Comparison of ENCODE assay signal across 8 mouse cellular contexts in genomic region chr4:148154982-148155381, GRCm38 (mm10). TPM values are rescaled to one million over a fixed set of nuclear protein-coding genes. Genes with fewer than 3 reads are reported as not detected.
DNase-seq lines count a peak whose midpoint lies in the region; ATAC-seq and TF ChIP-seq lines count a peak whose summit lies in the region.

No protein-coding gene starts in this region.

- WGBS in heart, embryonic 10.5 days: 55% methylated on average over 3 of the region's 3 CpGs
- 64% methylated on average over 3 of the region's 3 CpGs for WGBS in midbrain, embryonic 11.5 days
- 47% methylated on average over 3 of the region's 3 CpGs for WGBS in midbrain, embryonic 15.5 days
- WGBS in midbrain, postnatal 0 days: 32% methylated on average over 3 of the region's 3 CpGs

- peaks cover 24% of the 10 kb centered on the region for H3K4me1 ChIP-seq in heart, embryonic 10.5 days
- peaks cover 16% of the 10 kb centered on the region for H3K4me1 ChIP-seq in midbrain, embryonic 11.5 days (ENCODE audit: control insufficient read depth, insufficient read depth, low read length)
- H3K4me1 ChIP-seq in midbrain, embryonic 15.5 days: peaks cover 29% of the 10 kb centered on the region
- H3K4me1 ChIP-seq in midbrain, postnatal 0 days (ENCODE audit: insufficient read depth, low read length): peaks cover 7% of the 10 kb centered on the region

- H3K4me2 ChIP-seq in midbrain, embryonic 11.5 days: no peak overlapping the region
- H3K4me2 ChIP-seq in midbrain, embryonic 15.5 days: no peak overlapping the region
- no peak overlapping the region for H3K4me2 ChIP-seq in midbrain, postnatal 0 days (ENCODE audit: low read depth, low read length, poor library complexity, severe bottlenecking)

- peak; percentile 51 for DNase-seq in heart, postnatal 4 days
- DNase-seq in heart, embryonic 10.5 days (ENCODE audit: low spot score): no peak
- peak; percentile 94 for DNase-seq in midbrain, embryonic 11.5 days (ENCODE audit: low spot score, missing footprints)
- DNase-seq in brain, adult 2 months (ENCODE audit: low read depth, low spot score): peak; percentile 77
- DNase-seq in midbrain, postnatal 0 days (ENCODE audit: low spot score): peak; percentile 72
- no peak for DNase-seq in heart, postnatal 36 days

- H3K4me3 ChIP-seq in heart, embryonic 10.5 days: no peak overlapping the region
- no peak overlapping the region for H3K4me3 ChIP-seq in midbrain, embryonic 11.5 days (ENCODE audit: low read depth, low read length)
- H3K4me3 ChIP-seq in midbrain, embryonic 15.5 days: no peak overlapping the region
- no peak overlapping the region for H3K4me3 ChIP-seq in midbrain, postnatal 0 days (ENCODE audit: low read depth, low read length)

- no peaks in the 10 kb centered on the region for H3K9me3 ChIP-seq in heart, embryonic 10.5 days
- H3K9me3 ChIP-seq in midbrain, embryonic 11.5 days (ENCODE audit: control insufficient read depth, low read length): no peaks in the 10 kb centered on the region
- no peaks in the 10 kb centered on the region for H3K9me3 ChIP-seq in midbrain, embryonic 15.5 days
- no peaks in the 10 kb centered on the region for H3K9me3 ChIP-seq in midbrain, postnatal 0 days (ENCODE audit: low read length)

- no peak overlapping the region for H3K27ac ChIP-seq in heart, embryonic 10.5 days
- H3K27ac ChIP-seq in midbrain, embryonic 11.5 days (ENCODE audit: low read depth, low read length): no peak overlapping the region
- no peak overlapping the region for H3K27ac ChIP-seq in midbrain, embryonic 15.5 days
- no peak overlapping the region for H3K27ac ChIP-seq in midbrain, postnatal 0 days (ENCODE audit: low read depth, low read length)

- peak; percentile 82 for TF ChIP-seq CTCF in midbrain, postnatal 0 days (IDR thresholded peaks at IDR 0.05)

- peaks cover 15% of the 10 kb centered on the region; the same call in 1 of the 2 replicates for H3K27me3 ChIP-seq in heart, embryonic 10.5 days (ENCODE audit: insufficient read depth, poor library complexity, severe bottlenecking)
- H3K27me3 ChIP-seq in midbrain, embryonic 11.5 days (ENCODE audit: control insufficient read depth, insufficient read depth, low read length): no peaks in the 10 kb centered on the region
- no peaks in the 10 kb centered on the region for H3K27me3 ChIP-seq in midbrain, embryonic 15.5 days (replicated peaks)
- no peaks in the 10 kb centered on the region for H3K27me3 ChIP-seq in midbrain, postnatal 0 days (ENCODE audit: insufficient read depth, low read length)

- no peak for ATAC-seq in midbrain, embryonic 11.5 days (ENCODE audit: low FRiP score)
- no peak for ATAC-seq in midbrain, embryonic 15.5 days (replicated peaks)
- ATAC-seq in midbrain, postnatal 0 days (ENCODE audit: low FRiP score): no peak
- no peak for ATAC-seq in erythroid progenitor cell, adult 5-6 weeks (replicated peaks; ENCODE audit: low FRiP score, poor library complexity, severe bottlenecking)

- H3K9ac ChIP-seq in midbrain, embryonic 11.5 days (ENCODE audit: low read length): no peak overlapping the region
- H3K9ac ChIP-seq in midbrain, embryonic 15.5 days: no peak overlapping the region
- no peak overlapping the region for H3K9ac ChIP-seq in midbrain, postnatal 0 days (replicated peaks; ENCODE audit: low read length, poor library complexity, severe bottlenecking)

- H3K36me3 ChIP-seq in heart, embryonic 10.5 days: peaks cover 30% of the 10 kb centered on the region
- peaks cover 2% of the 10 kb centered on the region; the same call in 1 of the 2 replicates for H3K36me3 ChIP-seq in midbrain, embryonic 11.5 days (ENCODE audit: control insufficient read depth, insufficient read depth, low read length)
- peaks cover 16% of the 10 kb centered on the region for H3K36me3 ChIP-seq in midbrain, embryonic 15.5 days (replicated peaks)
- H3K36me3 ChIP-seq in midbrain, postnatal 0 days (ENCODE audit: insufficient read depth, low read length): peaks cover 29% of the 10 kb centered on the region

- intact Hi-C loops in heart, postnatal 36 days (cut with DNase I): loop anchor here (5.0 kb wide), 1 partner anchor 213 kb away; the partner anchor contains the start of gene 2510039O18Rik

RNA-seq across cellular contexts. Expression of gene Fbxo6, which starts 3.0 kb away (rescaled TPM):
- total RNA-seq in heart, postnatal 4 days (2021): 10 to 100 TPM; 24.7 to 26.3 TPM
- polyA plus RNA-seq in heart, embryonic 10.5 days (2016; fragmentation: Nextera tagmentation; extraction: Ambion mirVana): 19.5 and 21.1 TPM in 2 replicates
- 13.1 and 14.2 TPM in 2 replicates for polyA plus RNA-seq in midbrain, embryonic 11.5 days (2014; fragmentation: Nextera tagmentation; extraction: Ambion mirVana)
- polyA plus RNA-seq in midbrain, embryonic 15.5 days (2015; fragmentation: Nextera tagmentation; extraction: Ambion mirVana): 21.6 and 21.7 TPM in 2 replicates
- total RNA-seq in midbrain, postnatal 0 days (2014; rRNA removed): 23.4 and 27.7 TPM in 2 replicates
- 23.6 and 25.8 TPM in 2 replicates for polyA plus RNA-seq in midbrain, postnatal 0 days (2015; fragmentation: Nextera tagmentation; extraction: Ambion mirVana)
- 3.2 TPM in 1 of 2 replicates, not detected in the other for total RNA-seq in erythroid progenitor cell, adult 5-6 weeks (2015; ENCODE audit: low replicate concordance)
- 2.1 TPM in 1 of 2 replicates, not detected in the other for total RNA-seq in erythroid progenitor cell, adult 5-6 weeks (2017; ENCODE audit: low replicate concordance)
- total RNA-seq in heart, postnatal 36 days (2021): 10 to 100 TPM; 38.9 to 40.3 TPM

RNA-seq across cellular contexts. Expression of gene Fbxo44, which starts 5.3 kb away (rescaled TPM):
- total RNA-seq in heart, postnatal 4 days (2021): 10 to 100 TPM; 18.2 to 22.7 TPM
- 13.0 and 23.1 TPM in 2 replicates for polyA plus RNA-seq in heart, embryonic 10.5 days (2016; fragmentation: Nextera tagmentation; extraction: Ambion mirVana)
- polyA plus RNA-seq in midbrain, embryonic 11.5 days (2014; fragmentation: Nextera tagmentation; extraction: Ambion mirVana): 65.3 and 71.4 TPM in 2 replicates
- polyA plus RNA-seq in midbrain, embryonic 15.5 days (2015; fragmentation: Nextera tagmentation; extraction: Ambion mirVana): 93.3 and 97.6 TPM in 2 replicates
- total RNA-seq in midbrain, postnatal 0 days (2014; rRNA removed): 169 and 189 TPM in 2 replicates
- polyA plus RNA-seq in midbrain, postnatal 0 days (2015; fragmentation: Nextera tagmentation; extraction: Ambion mirVana): 107 and 116 TPM in 2 replicates
- total RNA-seq in erythroid progenitor cell, adult 5-6 weeks (2015; ENCODE audit: low replicate concordance): 1.1 TPM in 1 of 2 replicates, not detected in the other
- total RNA-seq in erythroid progenitor cell, adult 5-6 weeks (2017; ENCODE audit: low replicate concordance): not detected in 2 replicates
- total RNA-seq in heart, postnatal 36 days (2021): 10 to 100 TPM; 18.2 to 18.8 TPM

RNA-seq across cellular contexts. Expression of gene Fbxo2, which starts 5.4 kb away (rescaled TPM):
- under 1 TPM in 1 of 2 experiments, not detected in 1; 0.27 TPM for total RNA-seq in heart, postnatal 4 days (2021)
- polyA plus RNA-seq in heart, embryonic 10.5 days (2016; fragmentation: Nextera tagmentation; extraction: Ambion mirVana): 0.67 and 0.97 TPM in 2 replicates
- 0.58 and 1.1 TPM in 2 replicates for polyA plus RNA-seq in midbrain, embryonic 11.5 days (2014; fragmentation: Nextera tagmentation; extraction: Ambion mirVana)
- polyA plus RNA-seq in midbrain, embryonic 15.5 days (2015; fragmentation: Nextera tagmentation; extraction: Ambion mirVana): 5.9 and 6.2 TPM in 2 replicates
- 13.5 and 17.5 TPM in 2 replicates for total RNA-seq in midbrain, postnatal 0 days (2014; rRNA removed)
- polyA plus RNA-seq in midbrain, postnatal 0 days (2015; fragmentation: Nextera tagmentation; extraction: Ambion mirVana): 17.0 and 18.1 TPM in 2 replicates
- not detected in 2 replicates for total RNA-seq in erythroid progenitor cell, adult 5-6 weeks (2015; ENCODE audit: low replicate concordance)
- not detected in 2 replicates for total RNA-seq in erythroid progenitor cell, adult 5-6 weeks (2017; ENCODE audit: low replicate concordance)
- total RNA-seq in heart, postnatal 36 days (2021): under 1 TPM in 1 of 2 experiments, not detected in 1; 0.19 TPM

RNA-seq across cellular contexts. Expression of gene Draxin, which starts 24.5 kb away (rescaled TPM):
- not detected for total RNA-seq in heart, postnatal 4 days (2021)
- 0.12 and 0.48 TPM in 2 replicates for polyA plus RNA-seq in heart, embryonic 10.5 days (2016; fragmentation: Nextera tagmentation; extraction: Ambion mirVana)
- 11.5 and 12.7 TPM in 2 replicates for polyA plus RNA-seq in midbrain, embryonic 11.5 days (2014; fragmentation: Nextera tagmentation; extraction: Ambion mirVana)
- polyA plus RNA-seq in midbrain, embryonic 15.5 days (2015; fragmentation: Nextera tagmentation; extraction: Ambion mirVana): 15.1 and 15.7 TPM in 2 replicates
- total RNA-seq in midbrain, postnatal 0 days (2014; rRNA removed): 23.9 and 29.5 TPM in 2 replicates
- 4.3 and 5.0 TPM in 2 replicates for polyA plus RNA-seq in midbrain, postnatal 0 days (2015; fragmentation: Nextera tagmentation; extraction: Ambion mirVana)
- 0.42 TPM in 1 of 2 replicates, not detected in the other for total RNA-seq in erythroid progenitor cell, adult 5-6 weeks (2015; ENCODE audit: low replicate concordance)
- total RNA-seq in erythroid progenitor cell, adult 5-6 weeks (2017; ENCODE audit: low replicate concordance): not detected in 2 replicates
- total RNA-seq in heart, postnatal 36 days (2021): under 1 TPM; 0.05 to 0.11 TPM

RNA-seq across cellular contexts. Expression of gene Mad2l2, which starts 24.8 kb away (rescaled TPM):
- total RNA-seq in heart, postnatal 4 days (2021): 10 to 100 TPM; 17.9 to 19.9 TPM
- 43.3 and 51.9 TPM in 2 replicates for polyA plus RNA-seq in heart, embryonic 10.5 days (2016; fragmentation: Nextera tagmentation; extraction: Ambion mirVana)
- 82.7 and 83.6 TPM in 2 replicates for polyA plus RNA-seq in midbrain, embryonic 11.5 days (2014; fragmentation: Nextera tagmentation; extraction: Ambion mirVana)
- 99.2 and 112 TPM in 2 replicates for polyA plus RNA-seq in midbrain, embryonic 15.5 days (2015; fragmentation: Nextera tagmentation; extraction: Ambion mirVana)
- 42.0 and 51.7 TPM in 2 replicates for total RNA-seq in midbrain, postnatal 0 days (2014; rRNA removed)
- 84.0 and 89.1 TPM in 2 replicates for polyA plus RNA-seq in midbrain, postnatal 0 days (2015; fragmentation: Nextera tagmentation; extraction: Ambion mirVana)
- 11.5 and 20.5 TPM in 2 replicates for total RNA-seq in erythroid progenitor cell, adult 5-6 weeks (2015; ENCODE audit: low replicate concordance)
- 0.30 and 5.5 TPM in 2 replicates for total RNA-seq in erythroid progenitor cell, adult 5-6 weeks (2017; ENCODE audit: low replicate concordance)
- total RNA-seq in heart, postnatal 36 days (2021): 10 to 100 TPM; 10.6 to 11.9 TPM

Comparison
In these comparisons a context has a peak if more than half of its experiments do, and no peak if none do; other contexts are left out.
1. DNase-seq: peak in heart, postnatal 4 days (single experiment), midbrain, embryonic 11.5 days (single experiment), brain, adult 2 months (single experiment) and midbrain, postnatal 0 days (single experiment); none in heart, embryonic 10.5 days (single experiment) and heart, postnatal 36 days (0 of 2).
2. RNA of gene Fbxo44, which starts 5.3 kb away (total RNA-seq): 169 to 189 TPM in midbrain, postnatal 0 days, 18.2 to 22.7 TPM in heart, postnatal 4 days and 18.2 to 18.8 TPM in heart, postnatal 36 days; 1.1 TPM in erythroid progenitor cell, adult 5-6 weeks; every median in the first group is over 4 times any median in the second.
3. RNA of gene Fbxo2, which starts 5.4 kb away (total RNA-seq): 13.5 to 17.5 TPM in midbrain, postnatal 0 days; 0.27 TPM in heart, postnatal 4 days, 0.19 TPM in heart, postnatal 36 days and not detected in erythroid progenitor cell, adult 5-6 weeks; every median in the first group is over 10 times any median in the second.